Mouse (Mus musculus) forebrain, embryonic 15.5 days (tissue): ENCODE results near the gene Ptpn1. TPM values are rescaled to one million over a fixed set of nuclear protein-coding genes. Genes with fewer than 3 reads are reported as not detected.

Experiments
- ATAC-seq: fragments of 200-750 bp; cut with Nextera tagmentation; replicated peaks from 2 replicates; pipeline ENCODE4 v1.8.0; 2017; ENCODE audit warnings: mild to moderate bottlenecking, moderate TSS enrichment, moderate library complexity
- H3K27ac ChIP-seq: fragments of 300-500 bp; sonication (generic); replicated peaks from 2 replicates; pipeline ENCODE4 v1.5.1; 2015; ENCODE audit warnings: mild to moderate bottlenecking, inconsistent platforms
- H3K27me3 ChIP-seq: fragments of 300-500 bp; sonication (generic); 2 replicates; pipeline ENCODE4 v1.6.1; 2015; ENCODE audit warnings: inconsistent platforms
- H3K36me3 ChIP-seq: fragments of 300-500 bp; sonication (generic); 2 replicates; pipeline ENCODE4 v1.6.1; 2015; ENCODE audit warnings: mild to moderate bottlenecking, inconsistent platforms
- H3K4me1 ChIP-seq: fragments of 300-500 bp; sonication (generic); 2 replicates; pipeline ENCODE4 v1.6.1; 2015; ENCODE audit warnings: inconsistent platforms
- H3K4me2 ChIP-seq: fragments of 300-500 bp; sonication (generic); replicated peaks from 2 replicates; pipeline ENCODE4 v1.6.1; 2015; ENCODE audit warnings: mild to moderate bottlenecking, inconsistent platforms
- H3K4me3 ChIP-seq: fragments of 300-500 bp; sonication (generic); 2 replicates; pipeline ENCODE4 v1.5.1; 2015; ENCODE audit warnings: mild to moderate bottlenecking, inconsistent platforms
- H3K9ac ChIP-seq: fragments of 300-500 bp; sonication (generic); replicated peaks from 2 replicates; pipeline ENCODE4 v1.6.1; 2015; ENCODE audit warnings: mild to moderate bottlenecking, inconsistent platforms
- H3K9me3 ChIP-seq: fragments of 300-500 bp; sonication (generic); 2 replicates; pipeline ENCODE4 v1.6.1; 2016; ENCODE audit warnings: inconsistent platforms
- WGBS: fragments of 180-500 bp; shearing (Covaris S2); methylation state at CpG from one replicate; pipeline ENCODE4 v1.1.7; 2015; ENCODE audit warnings: mixed read lengths; 5-methylcytosine and 5-hydroxymethylcytosine counted together
- polyA plus RNA-seq: library from polyadenylated mRNA; unstranded; fragments of >200 nt; fragmentation: Nextera tagmentation; extraction: Ambion mirVana; gene quantifications from 2 replicates; pipeline ENCODE4 v1.2.1, GENCODE M21; 2015

Gene Ptpn1
- polyA plus RNA-seq, 1 experiment from 2014 or later, result 105 TPM

DNA sequence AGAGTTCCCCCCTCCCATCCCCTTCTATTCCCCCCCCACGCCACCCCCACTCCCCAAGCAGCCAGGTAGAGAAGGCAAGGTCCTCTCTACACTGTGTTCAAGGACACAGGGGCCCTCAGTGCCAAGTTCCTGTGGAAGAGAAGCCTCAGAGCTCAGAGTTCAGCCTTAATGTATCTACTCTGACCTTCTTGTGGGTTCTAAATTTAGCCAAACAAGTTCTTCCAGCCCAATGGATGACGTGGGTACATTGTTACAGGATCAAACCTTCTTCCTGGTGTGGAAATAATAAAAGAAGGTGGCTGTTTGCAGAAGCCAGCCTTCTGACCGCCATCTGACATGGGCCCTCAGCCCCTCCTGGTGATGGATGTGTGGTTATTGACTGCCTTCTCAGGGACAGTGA, 94.6 kb downstream of the Ptpn1 start:
- Histone ChIP-seq H3K4me1 (no peaks in the 10 kb centered on the region), H3K4me2 (no peak overlapping the region), H3K27me3 (no peaks in the 10 kb centered on the region), H3K9ac (no peak overlapping the region), H3K9me3 (no peaks in the 10 kb centered on the region), H3K4me3 (no peak overlapping the region), H3K36me3 (no peaks in the 10 kb centered on the region), H3K27ac (no peak overlapping the region)
- WGBS, result 54% methylated on average over 3 of the region's 3 CpGs
- ATAC-seq, result no peak

DNA sequence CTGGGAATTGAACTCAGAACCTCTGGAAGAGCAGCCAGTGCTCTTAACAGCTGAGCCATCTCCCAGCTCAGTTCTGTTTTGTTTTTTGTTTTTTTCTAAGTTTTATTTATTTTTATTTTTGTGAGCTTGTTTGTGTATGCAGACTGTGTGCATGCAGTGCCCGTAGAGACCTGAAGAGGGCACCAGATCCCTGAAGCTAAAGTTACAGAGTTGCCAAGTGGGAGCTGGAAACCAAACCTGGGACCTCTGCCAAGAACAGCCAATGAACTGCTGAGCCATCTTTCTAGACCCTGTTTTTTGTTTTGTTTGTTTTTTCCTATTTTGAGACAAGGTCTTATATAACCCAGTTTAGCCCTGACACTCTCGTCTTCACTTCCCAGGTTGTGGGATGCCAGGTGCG, 96.5 kb downstream of the Ptpn1 start:
- no peak for ATAC-seq
- no peak overlapping the region for H3K4me3 ChIP-seq
- no peaks in the 10 kb centered on the region for H3K36me3 ChIP-seq
- H3K27me3 ChIP-seq, result no peaks in the 10 kb centered on the region
- H3K4me1 ChIP-seq, result no peaks in the 10 kb centered on the region
- WGBS, result 97% methylated on average over 3 of the region's 3 CpGs
- no peak overlapping the region for H3K4me2 ChIP-seq
- no peak overlapping the region for H3K9ac ChIP-seq
- no peak overlapping the region for H3K27ac ChIP-seq
- no peaks in the 10 kb centered on the region for H3K9me3 ChIP-seq

Other genes with a start within 250 kb of the Ptpn1 start
- 1.6 and 1.8 TPM in 2 replicates for gene Cebpb, start 243.1 kb upstream of the Ptpn1 start, polyA plus RNA-seq
- 30.1 and 31.5 TPM in 2 replicates for gene Tmem189, start 242.2 kb upstream of the Ptpn1 start, polyA plus RNA-seq
- gene Ripor3, start 78.6 kb downstream of the Ptpn1 start, polyA plus RNA-seq, result 0.13 and 0.28 TPM in 2 replicates
- 6.9 and 7.4 TPM in 2 replicates for gene Pard6b, start 148.9 kb downstream of the Ptpn1 start, polyA plus RNA-seq